Mouse (Mus musculus): ENCODE measurements at regions not wholly inside any gene's neighbourhood (a gene's known extent, or its start where the extent isn't known, plus 50 kb on each side); places are given as distances from the start of the nearest gene placed in this dataset.

DNA sequence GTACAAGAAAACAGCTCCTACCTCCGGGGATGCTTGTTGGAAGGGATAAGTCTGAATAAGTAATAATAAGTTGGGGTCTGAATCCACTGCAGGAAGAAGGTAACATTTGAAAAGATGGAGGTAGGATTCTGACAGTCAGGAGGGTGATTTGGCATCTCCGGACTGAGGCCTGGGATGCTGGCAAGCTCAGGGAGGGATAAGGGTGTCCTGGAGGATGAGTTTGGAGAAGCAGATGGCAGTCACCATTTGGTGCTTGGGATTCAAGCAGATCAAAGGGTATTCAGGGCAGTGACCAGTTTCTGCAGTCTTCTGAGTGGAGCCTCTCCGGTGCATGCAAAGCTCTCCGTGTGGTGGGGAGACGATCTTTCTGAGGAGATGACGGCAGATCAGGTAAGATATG is 62.9 kb upstream of the Gm2310 start:
- H3K4me3 ChIP-seq (ENCODE audit: insufficient read depth, low read length): no peak overlapping the region
- H3K4me1 ChIP-seq (ENCODE audit: control insufficient read depth, insufficient read depth, low read length): no peaks in the 10 kb centered on the region
- TF ChIP-seq POLR2A (IDR thresholded peaks at IDR 0.05; ENCODE audit: borderline replicate concordance, low read depth, low read length) (no peak), CTCF (IDR thresholded peaks at IDR 0.05; ENCODE audit: low read depth, low read length) (no peak)
- no peak overlapping the region for H3K27ac ChIP-seq (ENCODE audit: insufficient read depth, low read depth, low read length)

DNA sequence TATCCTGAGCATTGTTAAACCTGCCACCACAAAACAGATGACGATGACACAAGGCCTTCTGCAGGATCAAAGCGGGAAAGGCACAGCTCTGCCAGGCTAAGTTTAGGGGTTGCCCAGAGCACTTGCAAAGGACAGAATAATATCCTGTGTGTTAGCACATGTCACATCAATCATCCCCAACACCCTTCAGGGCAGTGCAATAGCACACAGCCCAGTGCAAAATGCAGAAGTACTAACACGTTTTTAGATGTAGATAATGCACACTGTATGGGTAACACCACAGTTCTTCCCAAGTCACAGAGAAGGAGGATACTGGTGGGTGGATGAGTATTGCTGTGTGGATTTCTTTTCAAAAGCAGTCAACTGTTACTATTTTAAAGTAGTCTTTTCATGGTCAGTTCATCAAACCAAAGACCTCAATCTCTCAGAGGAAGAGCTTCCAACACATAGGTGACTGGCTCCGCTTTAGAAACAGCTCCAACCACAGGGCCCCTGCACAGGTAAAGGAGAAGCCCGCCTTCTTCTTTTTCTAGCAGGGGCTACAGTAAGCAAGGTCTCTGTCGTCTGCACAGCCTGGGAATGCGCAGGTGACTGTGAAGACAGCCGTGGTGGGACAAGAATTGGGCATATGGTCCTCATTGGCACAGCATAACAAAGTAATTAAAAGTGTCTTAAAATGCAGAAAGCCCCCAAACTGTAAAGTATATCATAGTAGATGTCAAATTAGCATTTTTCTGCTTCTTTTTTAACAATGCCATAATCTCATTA is 61.6 kb upstream of the Gm2310 start:
- H3K27ac ChIP-seq (ENCODE audit: insufficient read depth, low read depth, low read length): no peak overlapping the region
- no peaks in the 10 kb centered on the region for H3K4me1 ChIP-seq (ENCODE audit: control insufficient read depth, insufficient read depth, low read length)
- no peak overlapping the region for H3K4me3 ChIP-seq (ENCODE audit: insufficient read depth, low read length)
- TF ChIP-seq CTCF (IDR thresholded peaks at IDR 0.05; ENCODE audit: low read depth, low read length) (no peak), POLR2A (IDR thresholded peaks at IDR 0.05; ENCODE audit: borderline replicate concordance, low read depth, low read length) (no peak)

DNA sequence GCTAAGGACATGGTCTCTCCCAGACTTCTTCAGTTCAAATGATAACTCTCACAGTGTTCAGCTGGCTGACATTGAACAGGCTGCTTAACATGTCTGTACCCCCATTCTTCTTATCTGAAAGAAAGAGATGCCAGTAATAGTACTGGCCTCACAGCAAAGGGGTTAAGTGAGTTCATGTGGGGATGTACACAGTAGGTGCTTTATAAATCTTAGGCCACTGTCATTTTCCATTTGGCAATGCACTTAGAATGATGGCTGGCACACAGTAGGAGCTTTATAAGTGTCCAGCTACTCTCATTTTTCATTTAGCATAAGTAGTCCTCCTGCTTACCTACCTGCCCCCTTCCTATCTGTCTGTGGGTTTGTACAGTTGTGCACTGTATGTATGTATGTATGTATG is 60.3 kb upstream of the Gm2310 start:
- Histone ChIP-seq H3K4me1 (ENCODE audit: control insufficient read depth, insufficient read depth, low read length) (no peaks in the 10 kb centered on the region), H3K4me3 (ENCODE audit: insufficient read depth, low read length) (no peak overlapping the region), H3K27ac (ENCODE audit: insufficient read depth, low read depth, low read length) (no peak overlapping the region)
- TF ChIP-seq CTCF (IDR thresholded peaks at IDR 0.05; ENCODE audit: low read depth, low read length) (no peak), POLR2A (IDR thresholded peaks at IDR 0.05; ENCODE audit: borderline replicate concordance, low read depth, low read length) (no peak)

DNA sequence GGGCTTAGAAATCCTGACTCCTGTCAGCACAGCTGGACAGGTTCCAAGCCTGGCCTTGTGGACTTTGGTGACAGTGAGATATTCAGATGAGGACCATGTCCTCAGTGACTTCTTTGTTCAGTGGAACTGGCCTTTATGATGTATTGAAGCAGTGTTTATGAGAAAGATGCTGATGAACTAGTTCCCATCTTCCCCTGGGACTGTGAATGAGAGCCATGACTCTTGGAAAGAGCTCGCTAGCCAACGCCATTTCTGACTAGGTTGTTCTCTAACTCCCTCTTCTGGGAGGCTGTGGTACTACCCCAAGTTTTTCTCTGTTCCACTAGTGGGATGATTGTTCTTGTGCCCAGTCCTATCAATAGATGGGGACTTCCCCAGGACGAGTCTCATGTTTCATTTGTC is 57.7 kb upstream of the Gm2310 start:
- Histone ChIP-seq H3K4me3 (ENCODE audit: insufficient read depth, low read length) (no peak overlapping the region), H3K27ac (ENCODE audit: insufficient read depth, low read depth, low read length) (no peak overlapping the region), H3K4me1 (ENCODE audit: control insufficient read depth, insufficient read depth, low read length) (no peaks in the 10 kb centered on the region)
- TF ChIP-seq CTCF (IDR thresholded peaks at IDR 0.05; ENCODE audit: low read depth, low read length) (no peak), POLR2A (IDR thresholded peaks at IDR 0.05; ENCODE audit: borderline replicate concordance, low read depth, low read length) (no peak)

DNA sequence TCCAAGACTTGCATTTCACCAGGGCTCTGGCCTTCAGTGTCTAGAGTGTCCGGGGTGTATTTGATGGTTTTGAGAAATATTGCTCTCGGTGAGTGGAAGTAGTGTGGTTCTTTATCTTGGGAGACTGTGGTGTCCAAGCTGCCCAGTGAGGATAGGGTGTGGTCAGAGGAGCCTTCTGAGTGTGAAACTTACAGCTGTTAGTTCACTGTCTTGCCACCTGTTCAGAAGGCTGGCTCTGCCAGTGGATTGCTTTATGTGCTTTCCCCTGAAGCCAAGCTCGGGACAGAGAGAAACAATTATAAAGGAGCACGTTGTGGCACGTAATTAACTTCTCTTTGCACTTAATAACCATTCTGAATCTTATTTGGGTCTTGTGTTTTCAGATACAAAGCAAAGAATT is 57.2 kb upstream of the Gm2310 start:
- H3K27ac ChIP-seq (ENCODE audit: insufficient read depth, low read depth, low read length): no peak overlapping the region
- TF ChIP-seq POLR2A (IDR thresholded peaks at IDR 0.05; ENCODE audit: borderline replicate concordance, low read depth, low read length) (no peak), CTCF (IDR thresholded peaks at IDR 0.05; ENCODE audit: low read depth, low read length) (no peak)
- H3K4me1 ChIP-seq (ENCODE audit: control insufficient read depth, insufficient read depth, low read length): no peaks in the 10 kb centered on the region
- no peak overlapping the region for H3K4me3 ChIP-seq (ENCODE audit: insufficient read depth, low read length)

- Histone ChIP-seq H3K4me1 (ENCODE audit: control insufficient read depth, insufficient read depth, low read length) (no peaks in the 10 kb centered on the region; the same call in 1 of the 2 replicates), H3K4me3 (ENCODE audit: insufficient read depth, low read length) (peak overlapping the region; percentile 83), H3K27ac (ENCODE audit: insufficient read depth, low read depth, low read length) (no peak overlapping the region)
- TF ChIP-seq CTCF (IDR thresholded peaks at IDR 0.05; ENCODE audit: low read depth, low read length): no peak
- TF ChIP-seq POLR2A (IDR thresholded peaks at IDR 0.05; ENCODE audit: borderline replicate concordance, low read depth, low read length): no peak
Measured at GRCm38 (mm10) chr15:8569617-8570016, 49.9 kb upstream of the Gm2310 start.

Measured in bone marrow macrophage, adult 2 months (primary cell).